Mouse (Mus musculus) intestine, postnatal 0 days (tissue): ENCODE measurements at regions not wholly inside any gene's neighbourhood (a gene's known extent, or its start where the extent isn't known, plus 50 kb on each side); places are given as distances from the start of the nearest gene placed in this dataset.

ENCODE experiments used
- ATAC-seq: fragments of 200-750 bp; cut with Nextera tagmentation; 2 replicates; pipeline ENCODE4 v1.8.0; 2017; ENCODE audit warnings: mild to moderate bottlenecking, moderate TSS enrichment, moderate library complexity
- H3K27ac ChIP-seq: fragments of 300-500 bp; sonication (generic); 2 replicates; pipeline ENCODE4 v1.5.1; 2014; ENCODE audit warnings: mild to moderate bottlenecking, low read depth, low read length, moderate library complexity
- H3K27me3 ChIP-seq: fragments of 300-500 bp; sonication (generic); replicated peaks from 2 replicates; pipeline ENCODE4 v1.6.1; 2014; ENCODE audit warnings: low read length, mixed read lengths; ENCODE audit not compliant: control insufficient read depth, insufficient read depth
- H3K36me3 ChIP-seq: fragments of 300-500 bp; sonication (generic); 2 replicates; pipeline ENCODE4 v1.6.1; 2014; ENCODE audit warnings: mild to moderate bottlenecking, moderate library complexity; ENCODE audit not compliant: control insufficient read depth, insufficient read depth
- H3K4me1 ChIP-seq: fragments of 300-500 bp; sonication (generic); replicated peaks from 2 replicates; pipeline ENCODE4 v1.6.1; 2014; ENCODE audit warnings: antibody characterized with exemption, low read length, mixed read lengths; ENCODE audit not compliant: control insufficient read depth, insufficient read depth
- H3K4me2 ChIP-seq: fragments of 300-500 bp; sonication (generic); replicated peaks from 2 replicates; pipeline ENCODE4 v1.6.1; 2014; ENCODE audit warnings: low read depth, mild to moderate bottlenecking, moderate library complexity
- H3K4me3 ChIP-seq: fragments of 300-500 bp; sonication (generic); 2 replicates; pipeline ENCODE4 v1.5.1; 2014; ENCODE audit warnings: low read depth, low read length
- H3K9ac ChIP-seq: fragments of 300-500 bp; sonication (generic); 2 replicates; pipeline ENCODE4 v1.6.1; 2014; ENCODE audit warnings: mild to moderate bottlenecking, low read depth, low read length
- H3K9me3 ChIP-seq: fragments of 300-500 bp; sonication (generic); 2 replicates; pipeline ENCODE4 v1.6.1; 2016; ENCODE audit warnings: mixed run types; ENCODE audit not compliant: control insufficient read depth
- CTCF ChIP-seq: sonication (generic); IDR thresholded peaks from 2 replicates; pipeline ENCODE4 v1.5.1; 2016; ENCODE audit warnings: low read depth, mild to moderate bottlenecking, control low read depth, antibody characterized with exemption, moderate library complexity
- WGBS: fragments of 180-500 bp; shearing (Covaris S2); extraction: QIAGEN DNeasy Blood & Tissue Kit; methylation state at CpG from one replicate; pipeline ENCODE4 v1.1.7; 2014; 5-methylcytosine and 5-hydroxymethylcytosine counted together

DNA sequence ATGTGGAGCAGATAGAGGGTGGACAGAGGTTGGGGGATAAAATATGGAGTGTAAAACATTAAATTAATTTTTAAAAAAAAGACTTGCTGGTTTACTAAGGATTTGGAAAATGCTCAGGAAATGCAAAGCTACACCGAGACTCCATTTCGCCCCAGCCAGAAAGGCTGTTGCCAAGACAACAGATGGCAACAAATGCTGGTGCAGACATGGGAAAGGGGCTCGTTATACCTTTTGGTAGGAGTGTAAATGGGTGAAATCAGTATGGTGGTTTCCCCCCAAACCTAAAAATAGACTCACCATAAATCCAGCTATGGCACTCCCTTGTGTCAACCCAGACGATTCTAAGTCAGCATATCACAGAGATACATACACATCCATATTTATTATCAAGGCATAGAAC is 60.4 kb upstream of the Bcl2l14 start:
- no peaks in the 10 kb centered on the region for H3K27me3 ChIP-seq
- no peaks in the 10 kb centered on the region for H3K9me3 ChIP-seq
- H3K36me3 ChIP-seq: no peaks in the 10 kb centered on the region
- H3K27ac ChIP-seq: no peak overlapping the region
- ATAC-seq: no peak
- no peak overlapping the region for H3K4me2 ChIP-seq
- 77% methylated on average over 4 of the region's 4 CpGs for WGBS
- TF ChIP-seq CTCF: no peak
- no peak overlapping the region for H3K4me3 ChIP-seq
- no peak overlapping the region for H3K9ac ChIP-seq
- H3K4me1 ChIP-seq: no peaks in the 10 kb centered on the region

- no peak for ATAC-seq
- H3K9ac ChIP-seq: no peak overlapping the region
- H3K4me3 ChIP-seq: no peak overlapping the region
- H3K9me3 ChIP-seq: no peaks in the 10 kb centered on the region
- TF ChIP-seq CTCF: no peak
- no peaks in the 10 kb centered on the region for H3K36me3 ChIP-seq
- no peak overlapping the region for H3K4me2 ChIP-seq
- WGBS: 90% methylated on average over 9 of the region's 9 CpGs
- H3K27me3 ChIP-seq: no peaks in the 10 kb centered on the region
- H3K27ac ChIP-seq: no peak overlapping the region
- H3K4me1 ChIP-seq: no peaks in the 10 kb centered on the region
Observed at GRCm38 (mm10) chr6:134342796-134343605, 53.1 kb upstream of the Bcl2l14 start.

GRCm38 (mm10) chr6:134343606-134343901 is 52.6 kb upstream of the Bcl2l14 start:
- no peaks in the 10 kb centered on the region for H3K36me3 ChIP-seq
- no peak overlapping the region for H3K4me3 ChIP-seq
- no peak overlapping the region for H3K4me2 ChIP-seq
- no peak for TF ChIP-seq CTCF
- no peak overlapping the region for H3K27ac ChIP-seq
- H3K27me3 ChIP-seq: no peaks in the 10 kb centered on the region
- no peaks in the 10 kb centered on the region for H3K4me1 ChIP-seq
- no peak overlapping the region for H3K9ac ChIP-seq
- no peak for ATAC-seq
- 86% methylated on average over 4 of the region's 4 CpGs for WGBS
- H3K9me3 ChIP-seq: no peaks in the 10 kb centered on the region
